Mouse (Mus musculus): ENCODE data around the gene Pds5a.

Pds5a gene

GRCm38 (mm10) chr5:65565486-65565885 lies 132.6 kb downstream of the Pds5a start:
- no peak for DNase-seq (ENCODE audit: low spot score in 2 of 2)

- DNase-seq (ENCODE audit: low spot score in 2 of 2): no peak
Observed at GRCm38 (mm10) chr5:65561125-65561893, 136.8 kb downstream of the Pds5a start.

DNA sequence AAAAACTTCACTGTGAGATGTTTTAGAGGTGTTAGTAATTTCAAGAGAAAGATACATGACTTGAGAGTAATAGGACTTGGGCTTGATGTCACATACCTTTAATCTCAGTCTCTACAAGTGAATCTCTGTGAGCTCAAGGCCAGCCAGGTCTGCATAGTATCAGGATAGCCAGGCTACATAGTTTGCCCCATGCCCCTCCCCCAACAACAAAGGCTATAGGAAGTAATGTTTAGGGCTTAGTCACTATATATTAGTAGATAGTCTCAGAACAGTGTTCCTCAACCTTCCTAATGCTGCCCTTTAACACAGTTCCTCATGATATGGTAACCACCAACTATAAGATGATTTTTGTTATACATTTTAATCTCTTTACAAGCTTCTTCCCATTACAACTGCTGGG lies 141.0 kb downstream of the Pds5a start:
- DNase-seq (ENCODE audit: low spot score in 2 of 2): no peak
